Mouse (Mus musculus) limb, embryonic 12.5 days (tissue): Measurements from ENCODE around the gene Klhl26. TPM values are rescaled to one million over a fixed set of nuclear protein-coding genes. Genes with fewer than 3 reads are reported as not detected.

Experiments used
- ATAC-seq: fragments of 200-750 bp; cut with Nextera tagmentation; 2 replicates; pipeline ENCODE4 v1.8.0; 2017; ENCODE audit warnings: low read depth, moderate TSS enrichment; ENCODE audit not compliant: insufficient number of reproducible peaks, insufficient read depth, low FRiP score, low TSS enrichment
- H3K27ac ChIP-seq: fragments of 300-500 bp; sonication (generic); 2 replicates; pipeline ENCODE4 v1.5.1; 2016; ENCODE audit warnings: mild to moderate bottlenecking, moderate library complexity
- H3K27me3 ChIP-seq: fragments of 300-500 bp; sonication (generic); 2 replicates; pipeline ENCODE4 v1.6.1; 2016; ENCODE audit warnings: mild to moderate bottlenecking, moderate library complexity
- H3K36me3 ChIP-seq: fragments of 300-500 bp; sonication (generic); 2 replicates; pipeline ENCODE4 v1.6.1; 2016; ENCODE audit warnings: mild to moderate bottlenecking, moderate library complexity
- H3K4me1 ChIP-seq: fragments of 300-500 bp; sonication (generic); replicated peaks from 2 replicates; pipeline ENCODE4 v1.6.1; 2016
- H3K4me2 ChIP-seq: fragments of 300-500 bp; sonication (generic); 2 replicates; pipeline ENCODE4 v1.6.1; 2016; ENCODE audit warnings: mild to moderate bottlenecking, moderate library complexity
- H3K4me3 ChIP-seq: fragments of 300-500 bp; sonication (generic); replicated peaks from 2 replicates; pipeline ENCODE4 v1.5.1; 2016; ENCODE audit warnings: mild to moderate bottlenecking
- H3K9ac ChIP-seq: fragments of 300-500 bp; sonication (generic); replicated peaks from 2 replicates; pipeline ENCODE4 v1.6.1; 2016; ENCODE audit warnings: mild to moderate bottlenecking, moderate library complexity
- H3K9me3 ChIP-seq: fragments of 300-500 bp; sonication (generic); 2 replicates; pipeline ENCODE4 v1.6.1; 2016; ENCODE audit warnings: mild to moderate bottlenecking, moderate library complexity
- WGBS: fragments of 180-500 bp; shearing (Covaris S2); methylation state at CpG from one replicate; pipeline ENCODE4 v1.1.7; 2016; 5-methylcytosine and 5-hydroxymethylcytosine counted together
- polyA plus RNA-seq: library from polyadenylated mRNA; unstranded; fragments of >200 nt; fragmentation: Nextera tagmentation; extraction: Ambion mirVana; gene quantifications from 2 replicates; pipeline ENCODE4 v1.2.1, GENCODE M21; 2016

The Klhl26 gene
- polyA plus RNA-seq, 1 experiment from 2014 or later, result 26.8 TPM

- peak overlapping the region; percentile 7; the same call in 1 of the 2 replicates for H3K27ac ChIP-seq
Measured at GRCm38 (mm10) chr8:70419879-70420643, 56.7 kb downstream of the Klhl26 start.

GRCm38 (mm10) chr8:70418954-70419353 lies 57.8 kb downstream of the Klhl26 start:
- Histone ChIP-seq H3K9ac (no peak overlapping the region), H3K4me3 (no peak overlapping the region), H3K27me3 (0 out of 2 replicates have a peak, but pooled peaks cover 3% of the 10 kb centered on the region), H3K4me1 (peaks cover 51% of the 10 kb centered on the region), H3K4me2 (peak overlapping the region; percentile 8; the same call in 1 of the 2 replicates), H3K27ac (peak overlapping the region; percentile 14; the same call in 1 of the 2 replicates), H3K9me3 (no peaks in the 10 kb centered on the region), H3K36me3 (peaks cover 3% of the 10 kb centered on the region)
- 0 out of 2 replicates have a peak, but pooled peaks have one; percentile 12 for ATAC-seq
- 37% methylated on average over 14 of the region's 14 CpGs for whole genome bisulfite sequencing

More at GRCm38 (mm10) chr8:70419879-70420643, 56.7 kb downstream of the Klhl26 start:
- Histone ChIP-seq H3K4me2 (no peak overlapping the region), H3K27me3 (0 out of 2 replicates have a peak, but pooled peaks cover 3% of the 10 kb centered on the region), H3K4me1 (peaks cover 51% of the 10 kb centered on the region), H3K9me3 (no peaks in the 10 kb centered on the region), H3K9ac (0 out of 2 replicates have a peak overlapping the region, but pooled peaks have one; percentile 23), H3K4me3 (no peak overlapping the region), H3K36me3 (no peaks in the 10 kb centered on the region)
- no peak for ATAC-seq
- WGBS, result 82% methylated on average over 11 of the region's 11 CpGs

- Histone ChIP-seq H3K27me3 (0 out of 2 replicates have a peak, but pooled peaks cover 3% of the 10 kb centered on the region), H3K4me1 (peaks cover 51% of the 10 kb centered on the region), H3K4me2 (no peak overlapping the region), H3K4me3 (no peak overlapping the region), H3K9ac (no peak overlapping the region; the same call in 1 of the 2 replicates), H3K36me3 (peaks cover 9% of the 10 kb centered on the region), H3K9me3 (no peaks in the 10 kb centered on the region), H3K27ac (0 out of 2 replicates have a peak overlapping the region, but pooled peaks have one; percentile 17)
- WGBS, result 55% methylated on average over 10 of the region's 10 CpGs
- ATAC-seq, result no peak
Measured at GRCm38 (mm10) chr8:70417914-70418313, 58.9 kb downstream of the Klhl26 start.

- no peak for ATAC-seq
- no peak overlapping the region; the same call in 1 of the 2 replicates for H3K9ac ChIP-seq
- H3K36me3 ChIP-seq, result peaks cover 12% of the 10 kb centered on the region
- H3K27me3 ChIP-seq, result 0 out of 2 replicates have a peak, but pooled peaks cover 3% of the 10 kb centered on the region
- H3K4me2 ChIP-seq, result no peak overlapping the region
- H3K9me3 ChIP-seq, result no peaks in the 10 kb centered on the region
- WGBS, result 53% methylated on average over 6 of the region's 6 CpGs
- H3K4me3 ChIP-seq, result no peak overlapping the region
- H3K27ac ChIP-seq, result peak overlapping the region; percentile 50; the same call in 1 of the 2 replicates
- peaks cover 51% of the 10 kb centered on the region for H3K4me1 ChIP-seq
Measured at GRCm38 (mm10) chr8:70416941-70417340, 59.8 kb downstream of the Klhl26 start.

GRCm38 (mm10) chr8:70415540-70416451 lies 61.0 kb downstream of the Klhl26 start:
- no peaks in the 10 kb centered on the region for H3K9me3 ChIP-seq
- peaks cover 12% of the 10 kb centered on the region for H3K36me3 ChIP-seq
- H3K4me1 ChIP-seq, result peaks cover 46% of the 10 kb centered on the region
- H3K4me3 ChIP-seq, result no peak overlapping the region; the same call in 1 of the 2 replicates
- 0 out of 2 replicates have a peak overlapping the region, but pooled peaks have one; percentile 4 for H3K4me2 ChIP-seq
- peak; percentile 40; the same call in 1 of the 2 replicates for ATAC-seq
- H3K27ac ChIP-seq, result peak overlapping the region; percentile 50; the same call in 1 of the 2 replicates
- H3K27me3 ChIP-seq, result 0 out of 2 replicates have a peak, but pooled peaks cover 3% of the 10 kb centered on the region
- no peak overlapping the region for H3K9ac ChIP-seq
- 53% methylated on average over 8 of the region's 8 CpGs for WGBS

GRCm38 (mm10) chr8:70414310-70414946 lies 62.3 kb downstream of the Klhl26 start:
- ATAC-seq, result no peak
- Histone ChIP-seq H3K4me3 (no peak overlapping the region), H3K4me2 (no peak overlapping the region), H3K27me3 (0 out of 2 replicates have a peak, but pooled peaks cover 3% of the 10 kb centered on the region), H3K9me3 (no peaks in the 10 kb centered on the region), H3K36me3 (peaks cover 12% of the 10 kb centered on the region), H3K9ac (no peak overlapping the region), H3K27ac (no peak overlapping the region), H3K4me1 (peaks cover 44% of the 10 kb centered on the region)
- WGBS, result 87% methylated on average over 6 of the region's 6 CpGs

GRCm38 (mm10) chr8:70410281-70410680 lies 66.5 kb downstream of the Klhl26 start:
- 94% methylated on average over 5 of the region's 5 CpGs for WGBS
- no peak overlapping the region for H3K4me2 ChIP-seq

GRCm38 (mm10) chr8:70409455-70409871 lies 67.3 kb downstream of the Klhl26 start:
- peak overlapping the region; percentile 74 for H3K27ac ChIP-seq
- no peak overlapping the region for H3K4me3 ChIP-seq
- no peaks in the 10 kb centered on the region for H3K27me3 ChIP-seq
- no peak for ATAC-seq
- H3K9ac ChIP-seq, result no peak overlapping the region
- H3K4me1 ChIP-seq, result peaks cover 38% of the 10 kb centered on the region
- H3K9me3 ChIP-seq, result no peaks in the 10 kb centered on the region
- WGBS, result 50% methylated on average over 9 of the region's 9 CpGs
- peaks cover 14% of the 10 kb centered on the region for H3K36me3 ChIP-seq
- H3K4me2 ChIP-seq, result no peak overlapping the region

More at GRCm38 (mm10) chr8:70410281-70410680, 66.5 kb downstream of the Klhl26 start:
- no peak overlapping the region for H3K4me3 ChIP-seq
- H3K27ac ChIP-seq, result no peak overlapping the region
- no peak for ATAC-seq
- H3K27me3 ChIP-seq, result no peaks in the 10 kb centered on the region
- no peaks in the 10 kb centered on the region for H3K9me3 ChIP-seq
- H3K36me3 ChIP-seq, result peaks cover 12% of the 10 kb centered on the region
- peaks cover 34% of the 10 kb centered on the region for H3K4me1 ChIP-seq
- H3K9ac ChIP-seq, result no peak overlapping the region

- H3K27ac ChIP-seq, result peak overlapping the region; percentile 74
- H3K36me3 ChIP-seq, result peaks cover 15% of the 10 kb centered on the region
- ATAC-seq, result no peak
- H3K4me2 ChIP-seq, result no peak overlapping the region
- H3K4me1 ChIP-seq, result peaks cover 38% of the 10 kb centered on the region
- no peaks in the 10 kb centered on the region for H3K9me3 ChIP-seq
- WGBS, result 81% methylated on average over 10 of the region's 10 CpGs
- no peak overlapping the region for H3K4me3 ChIP-seq
- no peak overlapping the region; the same call in 1 of the 2 replicates for H3K9ac ChIP-seq
- no peaks in the 10 kb centered on the region for H3K27me3 ChIP-seq
Measured at GRCm38 (mm10) chr8:70409019-70409418, 67.7 kb downstream of the Klhl26 start.

- H3K27me3 ChIP-seq, result no peaks in the 10 kb centered on the region
- H3K4me2 ChIP-seq, result no peak overlapping the region
- H3K9ac ChIP-seq, result no peak overlapping the region; the same call in 1 of the 2 replicates
- H3K36me3 ChIP-seq, result peaks cover 16% of the 10 kb centered on the region
- WGBS, result 61% methylated on average over 6 of the region's 6 CpGs
- H3K4me1 ChIP-seq, result peaks cover 38% of the 10 kb centered on the region
- H3K4me3 ChIP-seq, result no peak overlapping the region
- H3K27ac ChIP-seq, result 0 out of 2 replicates have a peak overlapping the region, but pooled peaks have one; percentile 4
- no peaks in the 10 kb centered on the region for H3K9me3 ChIP-seq
- ATAC-seq, result no peak
Measured at GRCm38 (mm10) chr8:70408301-70408700, 68.5 kb downstream of the Klhl26 start.
